Mouse (Mus musculus) gastrocnemius, postnatal 4 days (tissue): ENCODE results near the gene P2rx1. TPM values are rescaled to one million over a fixed set of nuclear protein-coding genes. Genes with fewer than 3 reads are reported as not detected.

Experiments used
- DNase-seq, 2 experiments: peaks; one replicate each; pipeline ENCODE4 v3.0.0; 2021 to 2022; ENCODE audit warnings: low spot score in 2 of 2, mixed read lengths in 2 of 2
- total RNA-seq, 2 experiments: library from RNA; stranded (reverse); gene quantifications; 2 replicates each; pipeline ENCODE4 v1.2.3; 2021

P2rx1 gene
- total RNA-seq, 2 experiments from 2014 or later = 2.3 to 3.1 TPM

- no peak for DNase-seq
These were observed 11.7 kb upstream of the P2rx1 start for GRCm38 (mm10) chr11:72987234-72987633.

GRCm38 (mm10) chr11:72987807-72988206 is 11.1 kb upstream of the P2rx1 start:
- no peak for DNase-seq

- DNase-seq = no peak
These were observed 9.9 kb upstream of the P2rx1 start for GRCm38 (mm10) chr11:72989044-72989443.

GRCm38 (mm10) chr11:72990688-72991087 is 8.2 kb upstream of the P2rx1 start:
- DNase-seq = no peak

GRCm38 (mm10) chr11:72991961-72992360 is 6.9 kb upstream of the P2rx1 start:
- DNase-seq = no peak

GRCm38 (mm10) chr11:72996346-72996745 is 2.6 kb upstream of the P2rx1 start:
- DNase-seq = no peak

GRCm38 (mm10) chr11:72996781-72997180 is 2.1 kb upstream of the P2rx1 start:
- no peak for DNase-seq

GRCm38 (mm10) chr11:72997529-72998326 is 1.2 kb upstream of the P2rx1 start:
- no peak for DNase-seq

GRCm38 (mm10) chr11:73001029-73001428 is 2.1 kb downstream of the P2rx1 start:
- DNase-seq = peak in 1 of 2 experiments; percentile 62

- peak in 1 of 2 experiments; percentile 39 for DNase-seq
These were observed 7.5 kb downstream of the P2rx1 start for GRCm38 (mm10) chr11:73006377-73006776.

- no peak for DNase-seq
These were observed 8.2 kb downstream of the P2rx1 start for GRCm38 (mm10) chr11:73007113-73007512.

- DNase-seq = peak; percentile 55 to 79
These were observed 9.0 kb downstream of the P2rx1 start for GRCm38 (mm10) chr11:73007698-73008481.

GRCm38 (mm10) chr11:73008826-73009225 is 9.9 kb downstream of the P2rx1 start:
- no peak for DNase-seq

- DNase-seq = no peak
These were observed 10.8 kb downstream of the P2rx1 start for GRCm38 (mm10) chr11:73009531-73010274.

- DNase-seq = no peak
These were observed 15.1 kb downstream of the P2rx1 start for GRCm38 (mm10) chr11:73013981-73014380.

GRCm38 (mm10) chr11:73014831-73015344 is 16.0 kb downstream of the P2rx1 start:
- peak in 1 of 2 experiments; percentile 35 for DNase-seq

GRCm38 (mm10) chr11:73015391-73016102 is 16.6 kb downstream of the P2rx1 start:
- DNase-seq = peak in 1 of 2 experiments; percentile 65

- no peak for DNase-seq
These were observed 17.2 kb downstream of the P2rx1 start for GRCm38 (mm10) chr11:73016103-73016420.

GRCm38 (mm10) chr11:73018471-73019146 is 19.7 kb downstream of the P2rx1 start, which contains the start of gene Camkk1:
TSS of gene Camkk1 (plus strand) at chr11:73019008.
- DNase-seq = peak; percentile 89 to 92
